Mouse (Mus musculus) monocyte, adult 2 months (primary cell): ENCODE results near the gene Msi1.

Experiments used
- DNase-seq, 2 experiments: peaks; one replicate each; pipeline ENCODE4 v3.0.0; 2022; ENCODE audit warnings: low spot score in 2 of 2, low read depth in 1 of 2

The Msi1 gene

GRCm38 (mm10) chr5:115465642-115466420, 36.4 kb downstream of the Msi1 start, which contains the start of gene Pla2g1b:
TSS of gene Pla2g1b (plus strand) at chr5:115466262.
- DNase-seq = no peak

- no peak for DNase-seq
Measured at GRCm38 (mm10) chr5:115469791-115470190, 40.4 kb downstream of the Msi1 start.

GRCm38 (mm10) chr5:115470766-115471531, 41.5 kb downstream of the Msi1 start:
- DNase-seq = peak in 1 of 2 experiments; percentile 36

- no peak for DNase-seq
Measured at GRCm38 (mm10) chr5:115473191-115473590, 43.8 kb downstream of the Msi1 start.

- no peak for DNase-seq
Measured at GRCm38 (mm10) chr5:115474174-115474828, 44.9 kb downstream of the Msi1 start.

GRCm38 (mm10) chr5:115475337-115476106, 46.1 kb downstream of the Msi1 start:
- no peak for DNase-seq

- DNase-seq = no peak
Measured at GRCm38 (mm10) chr5:115476107-115476727, 46.8 kb downstream of the Msi1 start.

GRCm38 (mm10) chr5:115479561-115479960, 50.2 kb downstream of the Msi1 start:
- no peak for DNase-seq

GRCm38 (mm10) chr5:115480101-115480500, 50.7 kb downstream of the Msi1 start:
- DNase-seq = peak in 1 of 2 experiments; percentile 24

GRCm38 (mm10) chr5:115482390-115483265, 53.2 kb downstream of the Msi1 start:
- DNase-seq = no peak

- no peak for DNase-seq
Measured at GRCm38 (mm10) chr5:115483385-115483784, 54.0 kb downstream of the Msi1 start.

GRCm38 (mm10) chr5:115483947-115484920, 54.8 kb downstream of the Msi1 start, which contains the start of gene Sirt4:
TSS of gene Sirt4 (minus strand) at chr5:115484725.
- peak; percentile 41 to 52 for DNase-seq

- no peak for DNase-seq
Measured at GRCm38 (mm10) chr5:115484996-115485395, 55.6 kb downstream of the Msi1 start.

- DNase-seq = no peak
Measured at GRCm38 (mm10) chr5:115485489-115486205, 56.2 kb downstream of the Msi1 start.

GRCm38 (mm10) chr5:115486726-115487125, 57.3 kb downstream of the Msi1 start:
- DNase-seq = no peak

GRCm38 (mm10) chr5:115487353-115487752, 58.0 kb downstream of the Msi1 start:
- DNase-seq = no peak

GRCm38 (mm10) chr5:115487942-115488580, 58.7 kb downstream of the Msi1 start:
- no peak for DNase-seq
